Mouse (Mus musculus) embryonic facial prominence, embryonic 14.5 days (tissue): ENCODE data around the gene Snd1. TPM values are rescaled to one million over a fixed set of nuclear protein-coding genes. Genes with fewer than 3 reads are reported as not detected.

Experiments
- ATAC-seq: fragments of 200-750 bp; cut with Nextera tagmentation; 2 replicates; pipeline ENCODE4 v1.8.0; 2017; ENCODE audit warnings: low read depth, moderate number of reproducible peaks, moderate TSS enrichment
- DNase-seq: peaks from one replicate; pipeline ENCODE4 v3.0.0-alpha.2; 2015; ENCODE audit warnings: low spot score
- H3K27ac ChIP-seq: fragments of 300-500 bp; sonication (generic); replicated peaks from 2 replicates; pipeline ENCODE4 v1.5.1; 2014; ENCODE audit warnings: low read depth, mild to moderate bottlenecking, low read length, moderate library complexity
- H3K27me3 ChIP-seq: fragments of 300-500 bp; sonication (generic); replicated peaks from 2 replicates; pipeline ENCODE4 v1.6.1; 2014; ENCODE audit warnings: low read length; ENCODE audit not compliant: control insufficient read depth, insufficient read depth
- H3K36me3 ChIP-seq: fragments of 300-500 bp; sonication (generic); 2 replicates; pipeline ENCODE4 v1.6.1; 2014; ENCODE audit warnings: low read length, mixed read lengths; ENCODE audit not compliant: control insufficient read depth, insufficient read depth
- H3K4me1 ChIP-seq: fragments of 300-500 bp; sonication (generic); 2 replicates; pipeline ENCODE4 v1.6.1; 2014; ENCODE audit warnings: antibody characterized with exemption, low read length; ENCODE audit not compliant: control insufficient read depth, insufficient read depth
- H3K4me2 ChIP-seq: fragments of 300-500 bp; sonication (generic); 2 replicates; pipeline ENCODE4 v1.6.1; 2014; ENCODE audit warnings: low read depth, mild to moderate bottlenecking, low read length, moderate library complexity, mixed read lengths
- H3K4me3 ChIP-seq: fragments of 300-500 bp; sonication (generic); 2 replicates; pipeline ENCODE4 v1.5.1; 2014; ENCODE audit warnings: low read depth, mild to moderate bottlenecking, low read length
- H3K9ac ChIP-seq: fragments of 300-500 bp; sonication (generic); 2 replicates; pipeline ENCODE4 v1.6.1; 2014; ENCODE audit warnings: low read depth, mild to moderate bottlenecking, low read length, moderate library complexity, mixed read lengths
- H3K9me3 ChIP-seq: fragments of 300-500 bp; sonication (generic); 2 replicates; pipeline ENCODE4 v1.6.1; 2016; ENCODE audit warnings: low read length; ENCODE audit not compliant: control insufficient read depth
- WGBS: fragments of 180-500 bp; shearing (Covaris S2); extraction: QIAGEN DNeasy Blood & Tissue Kit; methylation state at CpG from one replicate; pipeline ENCODE4 v1.1.7; 2014; 5-methylcytosine and 5-hydroxymethylcytosine counted together
- polyA plus RNA-seq: library from polyadenylated mRNA; unstranded; fragments of >200 nt; fragmentation: Nextera tagmentation; extraction: Ambion mirVana; gene quantifications from 2 replicates; pipeline ENCODE4 v1.2.1, GENCODE M21; 2014

Snd1 gene
- polyA plus RNA-seq, 1 experiment from 2014 or later: 111 TPM

- WGBS: 81% methylated on average over 6 of the region's 6 CpGs
- no peaks in the 10 kb centered on the region for H3K27me3 ChIP-seq
- H3K9ac ChIP-seq: no peak overlapping the region
- peaks cover 14% of the 10 kb centered on the region for H3K4me1 ChIP-seq
- H3K36me3 ChIP-seq: 0 out of 2 replicates have a peak, but pooled peaks cover 2% of the 10 kb centered on the region
- ATAC-seq (no peak), DNase-seq (no peak)
- no peak overlapping the region for H3K4me3 ChIP-seq
- no peaks in the 10 kb centered on the region for H3K9me3 ChIP-seq
- no peak overlapping the region for H3K4me2 ChIP-seq
- no peak overlapping the region for H3K27ac ChIP-seq
Observed at GRCm38 (mm10) chr6:28731246-28731645, 256.3 kb downstream of the Snd1 start.

GRCm38 (mm10) chr6:28733884-28734647 lies 259.1 kb downstream of the Snd1 start:
- WGBS: 85% methylated on average over 5 of the region's 5 CpGs
- H3K4me1 ChIP-seq: peaks cover 11% of the 10 kb centered on the region
- no peak overlapping the region for H3K9ac ChIP-seq
- ATAC-seq (no peak), DNase-seq (no peak)
- no peaks in the 10 kb centered on the region for H3K9me3 ChIP-seq
- no peaks in the 10 kb centered on the region for H3K27me3 ChIP-seq
- no peak overlapping the region for H3K27ac ChIP-seq
- no peaks in the 10 kb centered on the region for H3K36me3 ChIP-seq
- no peak overlapping the region for H3K4me3 ChIP-seq
- no peak overlapping the region for H3K4me2 ChIP-seq

GRCm38 (mm10) chr6:28735116-28735515 lies 260.2 kb downstream of the Snd1 start:
- H3K36me3 ChIP-seq: no peaks in the 10 kb centered on the region
- no peak overlapping the region for H3K4me2 ChIP-seq
- no peak for ATAC-seq
- H3K9ac ChIP-seq: no peak overlapping the region
- no peaks in the 10 kb centered on the region for H3K27me3 ChIP-seq
- DNase-seq: no peak
- H3K27ac ChIP-seq: no peak overlapping the region
- 80% methylated on average over 9 of the region's 9 CpGs for WGBS
- H3K4me3 ChIP-seq: no peak overlapping the region
- 0 out of 2 replicates have a peak, but pooled peaks cover 1% of the 10 kb centered on the region for H3K4me1 ChIP-seq
- H3K9me3 ChIP-seq: no peaks in the 10 kb centered on the region

- DNase-seq (no peak), ATAC-seq (no peak)
- Histone ChIP-seq H3K9me3 (no peaks in the 10 kb centered on the region), H3K27me3 (no peaks in the 10 kb centered on the region), H3K4me1 (no peaks in the 10 kb centered on the region), H3K36me3 (no peaks in the 10 kb centered on the region), H3K4me2 (no peak overlapping the region), H3K4me3 (no peak overlapping the region), H3K27ac (no peak overlapping the region), H3K9ac (no peak overlapping the region)
- WGBS: 74% methylated on average over 7 of the region's 7 CpGs
Observed at GRCm38 (mm10) chr6:28736665-28737064, 261.7 kb downstream of the Snd1 start.

GRCm38 (mm10) chr6:28737601-28738000 lies 262.7 kb downstream of the Snd1 start:
- WGBS: 87% methylated on average over 1 of the region's 1 CpGs
- DNase-seq: no peak
- no peak overlapping the region for H3K9ac ChIP-seq

GRCm38 (mm10) chr6:28743586-28743985 lies 268.6 kb downstream of the Snd1 start:
- no peak overlapping the region for H3K27ac ChIP-seq
- no peak overlapping the region for H3K9ac ChIP-seq
- WGBS: 22% methylated on average over 1 of the region's 1 CpGs
- H3K4me2 ChIP-seq: no peak overlapping the region
- no peaks in the 10 kb centered on the region for H3K9me3 ChIP-seq
- H3K27me3 ChIP-seq: no peaks in the 10 kb centered on the region
- ATAC-seq (0 out of 2 replicates have a peak, but pooled peaks have one; percentile 26), DNase-seq (peak; percentile 73)
- peaks cover 22% of the 10 kb centered on the region for H3K36me3 ChIP-seq
- H3K4me3 ChIP-seq: no peak overlapping the region
- H3K4me1 ChIP-seq: peaks cover 6% of the 10 kb centered on the region; the same call in 1 of the 2 replicates

More at GRCm38 (mm10) chr6:28737601-28738000, 262.7 kb downstream of the Snd1 start:
- ATAC-seq: no peak
- H3K4me1 ChIP-seq: no peaks in the 10 kb centered on the region
- no peaks in the 10 kb centered on the region for H3K9me3 ChIP-seq
- no peaks in the 10 kb centered on the region for H3K27me3 ChIP-seq
- no peak overlapping the region for H3K4me2 ChIP-seq
- no peak overlapping the region for H3K4me3 ChIP-seq
- H3K36me3 ChIP-seq: no peaks in the 10 kb centered on the region
- H3K27ac ChIP-seq: no peak overlapping the region

- WGBS: 87% methylated on average over 7 of the region's 7 CpGs
- Histone ChIP-seq H3K9me3 (no peaks in the 10 kb centered on the region), H3K4me2 (no peak overlapping the region), H3K9ac (no peak overlapping the region), H3K4me1 (peaks cover 12% of the 10 kb centered on the region; the same call in 1 of the 2 replicates), H3K36me3 (peaks cover 22% of the 10 kb centered on the region), H3K27ac (no peak overlapping the region), H3K27me3 (no peaks in the 10 kb centered on the region), H3K4me3 (no peak overlapping the region)
- DNase-seq (no peak), ATAC-seq (no peak)
Observed at GRCm38 (mm10) chr6:28745864-28746263, 270.9 kb downstream of the Snd1 start.

GRCm38 (mm10) chr6:28747025-28747424 lies 272.1 kb downstream of the Snd1 start:
- no peak overlapping the region for H3K9ac ChIP-seq
- ATAC-seq (no peak), DNase-seq (no peak)
- H3K4me1 ChIP-seq: peaks cover 19% of the 10 kb centered on the region; the same call in 1 of the 2 replicates
- H3K27ac ChIP-seq: no peak overlapping the region
- H3K4me2 ChIP-seq: no peak overlapping the region
- H3K36me3 ChIP-seq: peaks cover 22% of the 10 kb centered on the region
- no peaks in the 10 kb centered on the region for H3K27me3 ChIP-seq
- H3K9me3 ChIP-seq: no peaks in the 10 kb centered on the region
- no peak overlapping the region for H3K4me3 ChIP-seq
- 86% methylated on average over 5 of the region's 5 CpGs for WGBS
